Mouse (Mus musculus) cortical plate, adult 2 months (tissue): ENCODE measurements at regions not wholly inside any gene's neighbourhood (a gene's known extent, or its start where the extent isn't known, plus 50 kb on each side); places are given as distances from the start of the nearest gene placed in this dataset.

Experiments
- H3K27ac ChIP-seq: fragments of 200-500 bp; 2 replicates; pipeline ENCODE4 v1.5.1; 2012; ENCODE audit warnings: low read length, control low read depth, inconsistent platforms; ENCODE audit not compliant: insufficient read depth
- H3K4me1 ChIP-seq: fragments of 200-500 bp; 2 replicates; pipeline ENCODE4 v1.6.1; 2011; ENCODE audit warnings: low read length; ENCODE audit not compliant: control insufficient read depth, insufficient read depth
- H3K4me3 ChIP-seq: fragments of 200-500 bp; 2 replicates; pipeline ENCODE4 v1.5.1; 2011; ENCODE audit warnings: mild to moderate bottlenecking, low read length, control low read depth; ENCODE audit not compliant: insufficient read depth
- CTCF ChIP-seq: fragments of 200-500 bp; IDR thresholded peaks from 2 replicates; pipeline ENCODE4 v1.5.1; 2011; ENCODE audit warnings: mild to moderate bottlenecking, control low read depth, low read length; ENCODE audit not compliant: insufficient read depth; ENCODE audit errors: extremely low read depth
- POLR2A ChIP-seq: fragments of 200-500 bp; IDR thresholded peaks from 2 replicates; pipeline ENCODE4 v1.6.1; 2011; ENCODE audit warnings: mild to moderate bottlenecking, low read length, control low read depth; ENCODE audit not compliant: insufficient read depth; ENCODE audit errors: extremely low read depth

- Histone ChIP-seq H3K27ac (no peak overlapping the region), H3K4me1 (peaks cover 1% of the 10 kb centered on the region; the same call in 1 of the 2 replicates), H3K4me3 (no peak overlapping the region)
- TF ChIP-seq POLR2A (no peak), CTCF (no peak)
These were observed 340.7 kb downstream of the Plk2 start for GRCm38 (mm10) chr13:110735511-110735910.

DNA sequence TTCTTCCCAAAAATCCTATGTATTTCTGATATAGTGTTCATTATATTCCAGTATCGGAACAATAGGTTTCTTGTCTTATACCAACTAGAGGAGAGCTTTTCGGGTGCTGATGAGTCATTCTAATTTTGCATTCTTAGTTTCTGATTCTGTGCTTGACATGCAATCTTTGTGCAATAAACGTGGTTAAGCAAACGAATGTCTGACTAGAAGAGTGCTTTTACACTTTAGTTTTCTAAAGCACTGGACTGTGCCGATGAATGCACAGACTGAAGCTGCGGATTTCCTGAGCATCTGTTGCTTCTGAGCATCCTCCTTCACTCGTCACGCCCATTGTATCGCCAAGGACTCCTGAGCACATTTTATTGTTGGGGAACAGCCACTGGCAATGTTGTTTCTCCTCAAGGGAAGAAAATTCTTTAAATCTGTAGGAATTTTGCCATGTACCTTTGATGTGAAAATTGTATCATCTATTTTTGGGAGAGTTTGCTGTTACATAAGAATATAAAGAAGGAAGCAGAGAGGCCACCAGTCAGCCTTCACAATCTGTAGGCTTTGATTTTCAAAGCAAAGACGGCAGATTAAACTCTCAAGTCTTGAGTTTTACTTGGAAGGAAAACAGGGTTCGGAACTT, 346.8 kb downstream of the Plk2 start:
- no peak overlapping the region for H3K4me3 ChIP-seq
- peaks cover 2% of the 10 kb centered on the region for H3K4me1 ChIP-seq
- peak overlapping the region; percentile 91 for H3K27ac ChIP-seq
- TF ChIP-seq POLR2A (0 out of 2 replicates have a peak, but pooled peaks have one; percentile 8), CTCF (no peak)

- no peak overlapping the region for H3K4me3 ChIP-seq
- no peaks in the 10 kb centered on the region for H3K4me1 ChIP-seq
- no peak overlapping the region for H3K27ac ChIP-seq
- no peak for TF ChIP-seq CTCF
- TF ChIP-seq POLR2A = no peak
These were observed 352.5 kb downstream of the Plk2 start for GRCm38 (mm10) chr13:110747223-110747868.

GRCm38 (mm10) chr13:110752746-110753145, 357.9 kb downstream of the Plk2 start:
- H3K27ac ChIP-seq = no peak overlapping the region
- H3K4me3 ChIP-seq = no peak overlapping the region
- TF ChIP-seq POLR2A (no peak), CTCF (no peak)
- no peaks in the 10 kb centered on the region for H3K4me1 ChIP-seq

DNA sequence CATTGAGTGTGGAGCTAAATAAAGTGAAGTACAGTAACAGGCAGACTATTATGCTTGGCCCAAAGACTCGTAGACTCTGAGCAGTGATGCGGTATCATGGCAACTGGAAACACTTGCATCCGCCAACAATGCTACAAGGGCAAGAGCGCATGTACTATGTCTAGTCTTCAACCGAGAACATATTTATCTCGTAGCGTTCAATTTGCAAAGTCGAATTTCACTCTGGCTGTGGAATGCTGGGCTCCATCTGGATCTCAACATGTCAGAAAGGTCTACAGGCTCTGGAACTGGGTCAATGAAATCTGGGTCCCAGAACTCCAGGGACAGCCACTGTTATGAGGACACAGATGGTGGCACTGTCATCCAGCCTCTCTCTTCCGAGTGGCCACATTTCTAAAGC, 359.7 kb downstream of the Plk2 start:
- Histone ChIP-seq H3K27ac (no peak overlapping the region), H3K4me1 (no peaks in the 10 kb centered on the region), H3K4me3 (no peak overlapping the region)
- TF ChIP-seq POLR2A (no peak), CTCF (no peak)

DNA sequence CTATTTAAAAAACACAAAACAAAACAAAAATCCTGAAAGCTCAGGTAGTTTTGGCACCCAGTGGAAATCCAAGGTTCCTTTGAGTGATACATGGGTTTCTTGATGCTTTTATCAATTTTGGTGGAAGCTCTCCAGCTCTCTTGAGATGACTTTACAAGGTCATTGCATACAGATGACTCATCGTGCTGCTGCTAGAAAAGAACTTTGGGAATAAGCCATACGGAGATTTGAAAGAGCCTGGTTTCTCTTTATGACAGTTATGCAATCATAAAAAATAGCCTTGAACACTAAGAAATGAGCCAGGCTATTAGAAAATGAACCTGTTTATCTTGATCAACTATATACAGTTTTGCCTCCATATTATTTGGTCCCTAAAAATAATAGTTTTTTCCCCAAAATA, 362.0 kb downstream of the Plk2 start:
- TF ChIP-seq CTCF = no peak
- Histone ChIP-seq H3K4me3 (no peak overlapping the region), H3K27ac (no peak overlapping the region), H3K4me1 (no peaks in the 10 kb centered on the region)

DNA sequence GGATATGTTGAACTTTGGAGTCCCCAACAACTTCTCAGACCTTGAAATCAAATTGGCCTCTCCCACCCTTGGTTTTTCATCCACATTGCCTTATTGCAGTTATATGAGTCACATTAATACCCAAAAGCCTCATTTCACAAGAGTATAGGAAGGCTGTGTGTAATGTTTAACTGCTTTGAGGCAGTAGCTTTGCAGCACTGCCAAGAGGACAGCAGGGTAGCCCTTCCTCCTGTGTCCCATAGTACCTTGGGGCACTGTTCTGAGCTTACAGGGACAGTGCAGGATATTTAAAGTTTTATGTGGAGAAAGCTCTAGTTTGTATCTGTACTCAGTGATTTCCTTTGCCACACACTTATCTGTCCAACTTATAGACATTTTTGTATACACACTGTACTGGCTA, 374.4 kb downstream of the Plk2 start:
- Histone ChIP-seq H3K4me3 (no peak overlapping the region), H3K4me1 (no peaks in the 10 kb centered on the region), H3K27ac (no peak overlapping the region)
- TF ChIP-seq POLR2A (no peak), CTCF (no peak)

- H3K4me3 ChIP-seq = no peak overlapping the region
- no peak for TF ChIP-seq POLR2A
- no peak for TF ChIP-seq CTCF
- no peaks in the 10 kb centered on the region for H3K4me1 ChIP-seq
- H3K27ac ChIP-seq = no peak overlapping the region
These were observed 380.4 kb downstream of the Plk2 start for GRCm38 (mm10) chr13:110775251-110775650.

- no peaks in the 10 kb centered on the region for H3K4me1 ChIP-seq
- no peak overlapping the region for H3K27ac ChIP-seq
- TF ChIP-seq POLR2A = no peak
- TF ChIP-seq CTCF = no peak
- H3K4me3 ChIP-seq = peak overlapping the region; percentile 22
These were observed 389.4 kb downstream of the Plk2 start for GRCm38 (mm10) chr13:110784162-110784785.

DNA sequence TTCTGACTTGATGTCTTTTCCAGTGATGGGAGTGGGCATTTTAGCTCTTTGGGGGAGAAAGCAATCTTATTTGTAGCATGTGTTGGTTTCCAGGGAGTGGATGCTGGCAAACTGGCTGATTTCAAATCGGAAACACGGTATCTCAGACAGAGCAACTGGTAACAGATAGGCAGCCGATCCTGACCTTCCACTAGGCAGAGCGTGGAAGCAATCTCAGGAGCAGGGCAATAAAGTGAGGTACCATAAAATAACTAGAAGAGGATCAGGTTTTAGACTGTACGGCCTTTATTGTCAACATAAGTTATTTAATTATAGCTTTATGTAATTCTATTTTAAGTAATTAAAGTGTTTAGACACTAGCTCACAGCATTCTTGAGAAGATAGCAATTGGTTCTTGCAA, 390.0 kb downstream of the Plk2 start:
- TF ChIP-seq POLR2A = no peak
- TF ChIP-seq CTCF = no peak
- H3K4me1 ChIP-seq = no peaks in the 10 kb centered on the region
- no peak overlapping the region for H3K27ac ChIP-seq
- peak overlapping the region; percentile 22; the same call in 1 of the 2 replicates for H3K4me3 ChIP-seq
